Mouse (Mus musculus) brain, adult 2 months (tissue): Measurements from ENCODE around the gene Myo5a.

Source experiments
- DNase-seq: peaks from one replicate; pipeline ENCODE4 v3.0.0; 2011; ENCODE audit warnings: low read depth, low spot score

Gene Myo5a

GRCm38 (mm10) chr9:75201506-75201905 is 130.7 kb downstream of the Myo5a start:
- DNase-seq, result no peak

- DNase-seq, result peak; percentile 54
Measured at GRCm38 (mm10) chr9:75202036-75202435, 131.2 kb downstream of the Myo5a start.

DNA sequence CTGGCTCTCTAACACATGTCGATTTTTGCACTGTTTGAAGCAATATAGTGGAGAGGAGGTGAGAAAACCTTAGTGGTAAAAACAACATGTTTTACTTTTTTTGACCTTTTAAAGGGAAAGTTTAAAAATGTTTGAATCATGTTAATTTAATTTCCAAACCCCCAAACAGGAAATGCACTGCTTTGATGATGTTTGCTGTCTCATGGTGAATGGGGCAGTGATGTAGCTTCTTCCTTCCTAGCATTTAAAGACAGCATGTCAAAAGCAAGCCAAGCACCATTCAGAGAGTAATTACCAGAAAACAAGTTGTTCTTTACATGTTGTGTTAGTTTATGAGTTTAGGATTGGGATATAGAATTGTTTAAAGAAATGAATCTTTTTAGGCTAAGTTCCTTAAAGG is 138.4 kb downstream of the Myo5a start:
- no peak for DNase-seq

- DNase-seq, result no peak
Measured at GRCm38 (mm10) chr9:75210269-75210668, 139.5 kb downstream of the Myo5a start.

DNA sequence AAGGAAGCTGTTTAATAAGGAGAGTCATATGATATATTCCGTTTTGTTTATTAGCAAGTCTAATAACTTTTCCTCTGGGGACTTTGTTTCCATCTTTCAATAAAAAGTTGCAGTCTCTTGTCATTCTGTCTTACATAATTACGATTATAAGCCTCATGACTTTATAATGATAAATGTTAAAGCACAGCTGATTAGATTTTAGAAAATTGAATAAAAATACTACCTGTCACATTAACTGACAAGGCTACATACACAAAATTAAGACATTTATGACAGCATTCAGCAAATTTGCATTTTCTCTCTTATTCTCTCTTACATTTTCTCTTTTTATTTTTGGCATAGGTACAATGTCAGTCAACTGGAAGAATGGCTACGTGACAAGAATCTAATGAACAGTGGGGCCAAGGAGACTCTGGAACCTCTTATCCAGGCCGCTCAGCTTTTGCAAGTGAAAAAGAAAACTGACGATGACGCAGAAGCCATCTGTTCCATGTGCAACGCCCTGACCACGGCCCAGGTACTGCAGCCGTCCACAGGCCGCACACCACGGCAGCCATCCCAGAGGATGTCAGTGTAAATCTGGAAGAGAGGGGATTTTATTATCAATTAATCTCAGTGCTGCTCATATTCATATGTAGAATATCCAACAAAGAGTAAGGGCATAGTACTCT is 144.1 kb downstream of the Myo5a start:
- DNase-seq, result peak; percentile 84

GRCm38 (mm10) chr9:75219942-75220341 is 149.1 kb downstream of the Myo5a start:
- peak; percentile 84 for DNase-seq

DNA sequence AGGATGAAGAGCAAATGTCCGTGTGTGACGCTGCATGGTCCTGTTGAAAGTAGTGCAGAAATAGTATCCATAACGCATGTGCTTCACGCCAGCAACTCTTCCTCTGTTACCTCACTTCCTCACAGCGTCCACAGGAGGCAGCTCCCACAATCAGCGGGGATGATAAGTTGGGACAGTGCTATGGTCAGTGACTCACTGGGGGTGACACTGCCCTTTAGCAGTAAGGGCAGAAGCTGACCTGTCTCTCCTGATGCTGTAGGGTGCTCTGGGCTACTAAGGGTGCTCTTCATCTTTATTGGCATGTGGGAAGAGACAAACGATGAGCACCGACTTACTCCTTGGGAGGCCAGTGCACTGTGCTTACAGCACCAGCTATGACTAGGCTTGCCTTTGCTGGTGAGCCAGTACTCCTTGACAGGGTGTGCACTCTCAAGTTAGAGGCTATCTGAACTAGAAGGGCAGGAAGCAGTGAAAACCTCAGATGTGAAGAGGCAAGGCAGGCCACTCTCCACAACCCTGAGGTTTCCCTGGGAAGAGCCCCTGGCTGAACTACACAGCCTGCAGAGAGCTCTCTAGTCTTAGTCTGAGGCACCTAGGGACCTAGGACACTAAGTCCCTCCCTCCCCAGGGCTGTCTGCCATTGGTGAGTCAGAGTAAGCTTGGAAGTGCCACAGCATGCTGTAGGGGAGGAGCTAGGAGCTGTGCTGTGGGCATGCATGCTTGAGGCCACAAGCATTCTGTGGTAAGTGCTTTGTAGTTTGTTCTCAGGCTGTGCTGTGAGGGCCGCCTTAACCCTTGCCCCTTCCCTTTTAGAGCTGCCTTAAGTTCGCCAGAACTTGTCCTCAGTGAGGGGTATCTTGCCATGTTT is 150.8 kb downstream of the Myo5a start:
- DNase-seq, result peak; percentile 81

GRCm38 (mm10) chr9:75231841-75232746 is 161.3 kb downstream of the Myo5a start, which contains the start of gene Myo5c:
Gene Myo5c (plus strand): TSS chr9:75232020.
- no peak for DNase-seq

DNA sequence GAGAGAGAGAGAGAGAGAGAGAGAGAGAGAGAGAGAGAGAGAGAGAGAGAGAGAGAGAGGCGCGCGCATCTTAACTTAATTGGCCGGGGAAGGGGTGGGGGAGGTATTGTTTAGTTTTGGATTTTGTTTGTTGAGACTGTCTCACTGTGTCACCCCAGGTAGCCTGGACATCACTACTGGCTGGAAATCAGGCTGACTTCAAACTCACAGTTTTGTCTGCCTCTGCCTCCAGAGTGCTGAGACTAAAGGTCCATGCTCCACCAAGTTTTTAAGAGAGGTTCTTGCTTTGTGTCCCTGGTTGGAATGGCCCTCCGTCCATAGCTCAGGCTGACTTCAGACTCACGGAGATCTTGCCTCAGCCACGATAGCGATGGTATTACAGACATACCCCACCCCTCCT is 162.0 kb downstream of the Myo5a start:
- DNase-seq, result no peak

DNA sequence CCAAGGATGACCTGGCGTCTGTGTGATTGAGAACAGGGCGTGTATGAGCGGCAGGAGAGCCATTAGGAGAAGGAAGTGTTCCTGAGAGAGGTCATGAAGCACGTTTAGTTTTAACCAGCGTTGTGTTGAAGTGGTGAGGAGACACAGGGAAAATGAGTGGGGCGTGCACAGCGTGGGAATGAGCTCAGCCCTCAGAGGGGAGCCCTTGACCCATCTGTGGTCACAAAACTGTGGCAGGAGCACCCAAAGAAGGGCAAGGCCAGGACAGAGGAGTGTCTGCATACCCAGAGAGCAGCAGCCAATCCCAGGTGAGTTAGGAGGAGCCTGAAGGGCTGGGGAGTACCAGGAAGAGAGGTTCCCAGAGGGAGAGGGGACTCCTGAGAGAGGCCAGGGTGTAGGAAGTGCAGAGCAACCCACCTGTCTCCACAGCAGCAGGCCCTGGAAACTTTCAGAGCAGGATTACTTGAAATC is 163.5 kb downstream of the Myo5a start:
- DNase-seq, result no peak

DNA sequence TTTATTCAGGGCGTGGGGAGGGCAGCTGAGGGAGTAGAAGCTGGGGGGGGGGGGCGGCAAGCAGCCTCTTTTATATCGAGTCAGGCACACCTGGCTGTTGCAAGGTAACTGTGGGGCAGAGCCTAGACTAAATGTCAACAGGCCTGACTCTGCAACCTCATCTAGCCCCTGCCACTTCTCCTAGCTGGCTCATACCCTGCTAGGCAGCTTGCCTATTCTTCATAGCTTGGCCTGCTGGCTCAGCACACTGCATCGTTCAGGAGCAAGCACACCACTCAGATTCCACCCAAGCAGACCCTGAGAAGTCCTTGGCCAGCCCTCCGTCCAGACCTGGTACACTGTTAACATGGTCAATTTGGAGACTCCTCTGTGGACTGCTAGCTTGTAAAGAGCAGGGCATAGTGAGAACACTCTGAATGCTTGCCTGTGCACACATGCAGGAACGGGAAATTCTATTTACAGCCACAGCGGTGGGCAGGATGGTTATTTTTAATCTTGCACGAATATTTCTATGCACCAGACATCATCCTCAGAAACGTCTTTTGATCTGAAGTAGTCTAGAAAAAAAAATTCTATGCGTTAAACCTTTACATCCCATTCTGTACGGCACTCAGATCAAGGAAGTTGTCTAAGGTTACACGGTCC is 164.3 kb downstream of the Myo5a start:
- DNase-seq, result peak; percentile 83

GRCm38 (mm10) chr9:75235696-75236095 is 164.9 kb downstream of the Myo5a start:
- DNase-seq, result no peak

DNA sequence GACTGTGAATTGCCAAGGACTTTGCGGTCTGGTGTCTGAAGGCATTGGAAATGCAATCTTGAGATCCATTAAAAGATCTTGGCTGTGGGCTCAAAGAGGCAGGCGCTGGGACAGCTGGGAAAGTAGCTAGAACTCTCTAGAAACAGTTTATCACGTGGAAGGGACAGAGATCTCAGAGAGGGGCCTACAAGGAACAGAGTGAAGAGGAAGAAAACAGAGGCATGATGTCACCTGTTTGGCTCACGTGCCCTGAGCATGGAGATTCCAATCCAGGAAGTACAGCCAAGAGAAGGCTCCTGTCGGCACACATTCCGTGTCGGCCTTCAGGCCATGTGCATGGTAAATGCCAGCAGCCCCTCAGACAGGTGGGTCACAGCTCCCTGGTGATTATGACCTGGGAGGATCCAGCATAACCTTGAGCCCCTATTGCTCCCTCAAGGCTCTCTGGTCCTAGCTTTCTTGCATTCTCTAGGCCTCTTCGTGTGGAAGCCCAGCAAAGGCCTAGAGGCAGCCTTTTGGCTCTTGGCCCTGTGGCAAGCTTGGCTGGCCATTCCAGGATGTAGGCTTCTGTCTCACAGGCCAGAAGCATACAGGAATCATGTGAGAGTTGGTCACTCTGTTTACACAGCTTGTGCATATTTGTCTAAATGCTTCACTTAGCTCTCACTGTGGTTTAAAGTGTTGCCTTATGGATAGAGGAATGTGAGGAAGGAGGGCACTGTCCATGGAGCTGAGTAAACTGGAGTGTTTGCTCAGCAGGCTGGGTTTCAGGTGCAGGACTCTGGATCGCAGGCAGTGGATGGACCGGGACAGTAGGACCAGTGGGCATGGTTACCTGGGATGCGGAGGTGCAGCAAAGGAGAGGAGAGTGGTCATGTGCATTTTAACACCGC is 165.8 kb downstream of the Myo5a start:
- no peak for DNase-seq

- DNase-seq, result no peak
Measured at GRCm38 (mm10) chr9:75238179-75238578, 167.4 kb downstream of the Myo5a start.

DNA sequence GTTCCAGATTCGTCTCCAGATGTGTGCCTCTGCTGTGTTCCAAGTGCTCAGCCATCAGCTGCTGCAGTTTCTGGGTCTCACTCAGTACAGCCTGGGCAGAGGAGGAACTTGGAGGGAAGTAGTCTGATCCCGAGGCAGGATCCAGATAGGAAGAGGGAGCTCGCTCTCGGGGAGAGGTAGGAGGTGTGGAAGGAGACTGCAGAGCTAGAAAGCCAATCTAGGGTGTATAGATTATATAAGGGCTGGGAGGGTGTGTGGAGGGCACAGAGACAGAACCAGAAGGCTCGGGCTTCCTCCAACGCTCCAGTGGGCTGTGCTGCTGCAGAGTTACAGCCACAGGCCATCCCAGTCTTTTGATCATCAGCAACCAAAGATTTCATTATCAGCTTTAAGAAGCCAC is 172.2 kb downstream of the Myo5a start:
- peak; percentile 85 for DNase-seq

DNA sequence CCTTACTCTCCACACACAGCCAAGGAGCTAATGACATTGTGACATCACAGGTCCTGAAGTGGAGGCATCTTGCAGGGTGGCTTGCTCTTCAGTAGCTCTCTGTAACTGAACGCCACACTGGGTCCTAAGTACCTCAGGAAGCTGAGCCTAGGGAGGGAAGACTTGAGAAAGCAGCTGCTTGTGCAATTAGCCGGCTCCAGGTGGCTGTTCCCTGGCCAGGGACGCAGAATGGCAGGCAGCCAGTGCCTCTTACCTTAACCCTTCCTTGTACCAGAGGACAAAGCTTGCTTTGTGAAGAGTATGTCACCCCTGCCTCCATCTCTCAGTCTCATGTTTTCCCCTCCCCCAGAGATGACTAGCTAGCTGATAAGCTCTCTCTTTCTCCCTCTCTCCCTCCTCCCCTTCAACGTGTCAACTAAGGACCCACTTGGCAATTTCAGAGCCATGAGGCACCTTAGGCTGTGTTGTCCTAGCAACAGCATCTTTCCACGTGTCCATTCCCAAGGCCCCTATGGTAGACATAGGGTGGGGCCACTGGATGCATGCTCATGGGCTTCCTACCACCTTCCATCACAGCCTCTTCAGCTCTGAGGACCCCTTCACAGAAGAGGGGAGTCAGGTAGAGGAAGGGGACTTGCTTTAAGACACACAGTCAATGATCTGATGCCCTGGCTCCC is 173.1 kb downstream of the Myo5a start:
- peak; percentile 66 for DNase-seq

DNA sequence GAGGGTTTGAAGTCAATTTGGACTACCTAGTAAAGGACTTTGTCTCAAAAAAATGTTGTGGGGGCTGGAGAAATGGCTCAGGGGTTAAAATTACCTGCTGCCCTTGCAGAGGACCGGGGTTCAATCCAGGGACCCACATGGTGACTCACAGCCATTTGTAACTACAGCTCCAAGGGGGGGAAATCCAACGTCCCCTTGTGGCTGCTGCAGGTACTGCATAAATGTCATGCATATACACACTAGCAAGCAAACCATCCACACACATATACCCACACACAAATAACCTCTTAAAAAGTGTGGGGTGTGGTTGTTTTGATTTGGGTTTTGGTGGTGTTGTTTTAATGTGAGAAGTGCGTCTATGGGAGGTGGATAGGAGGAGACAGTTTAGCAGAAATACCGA is 173.7 kb downstream of the Myo5a start:
- no peak for DNase-seq

- DNase-seq, result peak; percentile 61
Measured at GRCm38 (mm10) chr9:75246080-75246930, 175.5 kb downstream of the Myo5a start.

GRCm38 (mm10) chr9:75247870-75248269 is 177.1 kb downstream of the Myo5a start:
- DNase-seq, result peak; percentile 84
